Mouse (Mus musculus) CH12.LX (cell line): ENCODE results near the gene Muc4. TPM values are rescaled to one million over a fixed set of nuclear protein-coding genes. Genes with fewer than 3 reads are reported as not detected.

ENCODE experiments used
- DNase-seq: peaks from one replicate; pipeline ENCODE4 v3.0.0-alpha.2; 2013; ENCODE audit errors: extremely low read depth
- H3K27ac ChIP-seq: 2 replicates; pipeline ENCODE4 v1.5.1; 2012; ENCODE audit warnings: low read depth, mild to moderate bottlenecking, control low read depth, moderate library complexity; ENCODE audit not compliant: insufficient read depth
- H3K27me3 ChIP-seq: replicated peaks from 2 replicates; pipeline ENCODE3; 2012; ENCODE audit warnings: inconsistent platforms
- H3K36me3 ChIP-seq, 2 experiments: replicated peaks in 1 of 2; 2 replicates each; pipeline versions ENCODE3 to v1.6.1; 2012; ENCODE audit warnings: inconsistent platforms in 1 of 2, low read length in 1 of 2, mild to moderate bottlenecking in 1 of 2, mixed read lengths in 1 of 2, moderate library complexity in 1 of 2; ENCODE audit not compliant: control insufficient read depth in 1 of 2, insufficient read depth in 1 of 2
- H3K4me1 ChIP-seq, 2 experiments: 2 replicates each; pipeline ENCODE4 v1.6.1; 2012; ENCODE audit warnings: inconsistent platforms in 1 of 2, moderate library complexity in 1 of 2; ENCODE audit not compliant: insufficient read depth in 2 of 2, control insufficient read depth in 1 of 2
- H3K4me2 ChIP-seq: 2 replicates; pipeline ENCODE4 v1.6.1; 2012; ENCODE audit warnings: low read depth, mild to moderate bottlenecking, control low read depth; ENCODE audit not compliant: poor library complexity, insufficient read depth, severe bottlenecking
- H3K4me3 ChIP-seq, 3 experiments: fragments of 150-350 bp in 1 of 3; sonication (generic) in 1 of 3; replicated peaks in 1 of 3; 2 replicates each; pipeline versions ENCODE3 to v1.5.1; 2011 to 2012; ENCODE audit warnings: low read depth in 2 of 3, low read length in 2 of 3, mild to moderate bottlenecking in 2 of 3, moderate library complexity in 2 of 3, control low read depth in 1 of 3, improper control_type of control experiment in 1 of 3, inconsistent platforms in 1 of 3, mixed read lengths in 1 of 3; ENCODE audit not compliant: poor library complexity in 1 of 3
- H3K79me2 ChIP-seq: replicated peaks from 2 replicates; pipeline ENCODE4 v1.6.1; 2012; ENCODE audit warnings: mild to moderate bottlenecking, moderate library complexity; ENCODE audit not compliant: control insufficient read depth, poor library complexity, insufficient read depth, severe bottlenecking; ENCODE audit errors: extremely low read depth
- H3K9ac ChIP-seq: 2 replicates; pipeline ENCODE4 v1.6.1; 2012; ENCODE audit warnings: low read depth, mild to moderate bottlenecking, control low read depth, moderate library complexity; ENCODE audit not compliant: insufficient read depth
- H3K9me3 ChIP-seq: replicated peaks from 2 replicates; pipeline ENCODE3; 2012; ENCODE audit warnings: low read length, inconsistent platforms, mixed read lengths
- BHLHE40 ChIP-seq: IDR thresholded peaks from 2 replicates; pipeline ENCODE4 v1.6.1; 2011; ENCODE audit warnings: mild to moderate bottlenecking, low read depth, low read length, improper control_type of control experiment
- CHD1 ChIP-seq: IDR thresholded peaks from 2 replicates; pipeline ENCODE4 v1.6.1; 2012; ENCODE audit warnings: low read depth, low read length, improper control_type of control experiment, inconsistent platforms
- CHD2 ChIP-seq: IDR thresholded peaks from 2 replicates; pipeline ENCODE4 v1.6.1; 2011; ENCODE audit warnings: low read length, improper control_type of control experiment
- ELF1 ChIP-seq: IDR thresholded peaks from 2 replicates; pipeline ENCODE4 v1.6.1; 2014; ENCODE audit warnings: low read depth, mild to moderate bottlenecking, inconsistent platforms, low read length, improper control_type of control experiment
- EP300 ChIP-seq: IDR thresholded peaks from 2 replicates; pipeline ENCODE4 v1.6.1; 2011; ENCODE audit warnings: low read length, improper control_type of control experiment
- HCFC1 ChIP-seq: IDR thresholded peaks from 2 replicates; pipeline ENCODE4 v1.6.1; 2012; ENCODE audit warnings: low read depth, mild to moderate bottlenecking, inconsistent platforms, low read length, improper control_type of control experiment
- JUN ChIP-seq: IDR thresholded peaks from 2 replicates; pipeline ENCODE4 v1.6.1; 2011; ENCODE audit warnings: low read depth, mild to moderate bottlenecking, low read length, improper control_type of control experiment, moderate library complexity; ENCODE audit not compliant: insufficient read depth
- KAT2A ChIP-seq: IDR thresholded peaks from 2 replicates; pipeline ENCODE4 v1.6.1; 2012; ENCODE audit warnings: low read length, improper control_type of control experiment, inconsistent platforms; ENCODE audit not compliant: insufficient replicate concordance
- MAX ChIP-seq: IDR thresholded peaks from 2 replicates; pipeline ENCODE4 v1.6.1; 2011; ENCODE audit warnings: low read length, improper control_type of control experiment
- MAZ ChIP-seq: IDR thresholded peaks from 2 replicates; pipeline ENCODE4 v1.6.1; 2012; ENCODE audit warnings: low read depth, mild to moderate bottlenecking, inconsistent platforms, low read length, improper control_type of control experiment, moderate library complexity
- MEF2A ChIP-seq: IDR thresholded peaks from 2 replicates; pipeline ENCODE4 v1.6.1; 2014; ENCODE audit warnings: low read depth, mild to moderate bottlenecking, inconsistent platforms, low read length, improper control_type of control experiment, borderline replicate concordance
- MXI1 ChIP-seq: IDR thresholded peaks from 2 replicates; pipeline ENCODE4 v1.6.1; 2011; ENCODE audit warnings: mild to moderate bottlenecking, low read depth, low read length, improper control_type of control experiment
- MYC ChIP-seq: IDR thresholded peaks from 2 replicates; pipeline ENCODE4 v1.6.1; 2011; ENCODE audit warnings: low read depth, mild to moderate bottlenecking, improper control_type of control experiment, low read length
- NELFE ChIP-seq: IDR thresholded peaks from 2 replicates; pipeline ENCODE4 v1.6.1; 2011; ENCODE audit warnings: low read depth, low read length, improper control_type of control experiment
- PAX5 ChIP-seq: IDR thresholded peaks from 2 replicates; pipeline ENCODE4 v1.6.1; 2012; ENCODE audit warnings: low read length, inconsistent platforms, mixed read lengths
- POLR2AphosphoS2 ChIP-seq: IDR thresholded peaks from 2 replicates; pipeline ENCODE4 v1.6.1; 2011; ENCODE audit warnings: low read depth, low read length, improper control_type of control experiment
- RCOR1 ChIP-seq: conservative IDR thresholded peaks from 2 replicates; pipeline ENCODE4 v1.6.1; 2012; ENCODE audit warnings: low read depth, mild to moderate bottlenecking, inconsistent platforms, low read length, improper control_type of control experiment
- SIN3A ChIP-seq: IDR thresholded peaks from 2 replicates; pipeline ENCODE4 v1.6.1; 2012; ENCODE audit warnings: low read length, improper control_type of control experiment, inconsistent platforms
- TBP ChIP-seq: conservative IDR thresholded peaks from 2 replicates; pipeline ENCODE4 v1.6.1; 2011; ENCODE audit warnings: low read depth, low read length, improper control_type of control experiment
- UBTF ChIP-seq: IDR thresholded peaks from 2 replicates; pipeline ENCODE4 v1.6.1; 2012; ENCODE audit warnings: low read depth, mild to moderate bottlenecking, inconsistent platforms, low read length, improper control_type of control experiment, moderate library complexity
- USF1 ChIP-seq: IDR thresholded peaks from 2 replicates; pipeline ENCODE4 v1.6.1; 2014; ENCODE audit warnings: low read depth, mild to moderate bottlenecking, inconsistent platforms, low read length, improper control_type of control experiment
- ZC3H11A ChIP-seq: IDR thresholded peaks from 2 replicates; pipeline ENCODE4 v1.6.1; 2012; ENCODE audit warnings: low read depth, mild to moderate bottlenecking, inconsistent platforms, low read length, improper control_type of control experiment
- ZKSCAN1 ChIP-seq: IDR thresholded peaks from 2 replicates; pipeline ENCODE4 v1.6.1; 2012; ENCODE audit warnings: low read depth, inconsistent platforms, low read length, improper control_type of control experiment, borderline replicate concordance
- ZMIZ1 ChIP-seq: IDR thresholded peaks from 2 replicates; pipeline ENCODE4 v1.6.1; 2012; ENCODE audit warnings: low read depth, mild to moderate bottlenecking, inconsistent platforms, low read length, improper control_type of control experiment
- dilution Hi-C: fragments of 300-500 bp; cut with MboI; formaldehyde crosslinking; loops from 2 replicates; pipeline ENCODE4 v1.14.3; 2020; ENCODE audit warnings: low sequenced_read_pairs; ENCODE audit not compliant: extremely low pct_unique_long_range_greater_than_20kb, extremely low pct_ligation_motif_present
- in situ Hi-C: fragments of 300-500 bp; cut with MboI; formaldehyde crosslinking; loops from 3 replicates; pipeline ENCODE4 v1.14.3; 2019; ENCODE audit warnings: low sequenced_read_pairs, low pct_ligation_motif_present, low pct_unique_long_range_greater_than_20kb, mixed read lengths
- polyA plus RNA-seq: library from polyadenylated mRNA; unstranded; fragments of >175 nt; gene quantifications from 2 replicates; pipeline ENCODE4 v1.2.1, GENCODE M21; 2012; ENCODE audit warnings: low read depth; ENCODE audit not compliant: insufficient read length
- total RNA-seq, 2 experiments: library from RNA; depleted of rRNA; stranded (reverse); fragments of 300-350 nt in 1 of 2; fragments of >200 nt in 1 of 2; gene quantifications; 2 replicates each; pipeline ENCODE4 v1.2.3; 2012 to 2014

Muc4 gene
- total RNA-seq (2012; rRNA removed), result 0.21 and 0.51 TPM in 2 replicates
- total RNA-seq (2014; rRNA removed), result 0.09 TPM in 1 of 2 replicates, not detected in the other
- 0.34 and 0.44 TPM in 2 replicates for polyA plus RNA-seq

DNA sequence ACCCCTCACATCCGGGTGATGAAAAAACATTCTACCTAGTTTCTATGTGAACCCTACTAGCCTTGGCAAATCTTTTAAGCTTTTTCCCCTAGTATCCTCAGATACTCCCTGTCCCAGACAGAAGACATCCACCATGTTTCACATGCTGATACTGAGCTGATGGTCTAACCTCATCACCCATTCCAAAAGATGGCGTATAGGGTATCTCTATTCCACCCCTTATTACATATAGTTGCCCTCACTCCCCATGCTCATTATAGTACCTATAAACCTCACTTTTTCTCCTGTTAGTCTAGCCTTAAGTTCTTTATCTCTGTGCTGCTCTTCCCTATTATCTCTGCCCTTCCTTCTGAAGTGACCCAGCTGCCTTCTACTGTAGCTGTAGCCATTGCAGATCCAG is at the start of gene Muc4:
Gene Muc4 (plus strand): TSS at position 301 of the 400 bp plus-strand sequence.
- Histone ChIP-seq H3K9ac (no peak within 1 kb of the TSS), H3K4me1 (peaks cover 28 to 52% of the 10 kb centered on the region in 2 experiments), H3K4me3 (no peak within 1 kb of the TSS), H3K4me2 (no peak within 1 kb of the TSS), H3K9me3 (peaks cover 3% of the 10 kb centered on the region)
- in situ Hi-C loops, result no loop called here
- DNase-seq, result no peak
- TF ChIP-seq HCFC1 (no peak), CHD2 (no peak), ELF1 (no peak), RCOR1 (no peak), BHLHE40 (no peak), JUN (no peak), EP300 (no peak), MAX (no peak), ZC3H11A (no peak), MEF2A (no peak), SIN3A (no peak), TBP (no peak), PAX5 (no peak), MYC (no peak), UBTF (no peak), MXI1 (no peak), ZMIZ1 (no peak), POLR2AphosphoS2 (no peak)
- TF ChIP-seq, all 38 proteins: peak for 0
- no peak within 1 kb of the TSS for H3K27ac ChIP-seq
- no peaks in the 10 kb centered on the region for H3K27me3 ChIP-seq
- no peaks in the 10 kb centered on the region for H3K79me2 ChIP-seq
- no peaks in the 10 kb centered on the region for H3K36me3 ChIP-seq
- dilution Hi-C loops, result no loop called here

DNA sequence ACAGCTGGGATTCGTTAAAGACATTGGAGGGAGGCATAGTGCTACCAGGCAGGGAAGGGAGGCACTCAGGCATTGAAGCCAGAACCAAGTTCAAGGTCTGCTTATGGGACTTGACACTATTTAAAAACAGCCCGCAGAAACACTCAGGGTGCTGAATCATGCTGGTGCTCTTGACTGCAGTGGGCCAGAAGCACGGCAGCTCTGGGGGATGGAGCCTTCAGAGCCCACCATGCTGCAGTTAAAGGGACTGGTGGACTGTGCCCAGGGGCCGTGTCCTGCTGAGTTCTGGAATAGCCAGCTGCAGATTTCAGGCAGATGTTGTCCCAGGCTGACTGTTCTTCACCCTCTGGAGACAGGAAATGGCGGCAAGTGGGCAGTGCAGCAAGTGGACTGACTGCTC is 49.7 kb upstream of the Muc4 start:
- H3K27me3 ChIP-seq, result no peaks in the 10 kb centered on the region
- peaks cover 6 to 28% of the 10 kb centered on the region in 2 experiments for H3K4me1 ChIP-seq
- H3K4me2 ChIP-seq, result no peak overlapping the region
- peaks cover 9 to 25% of the 10 kb centered on the region in 2 experiments for H3K36me3 ChIP-seq
- no peak for DNase-seq
- TF ChIP-seq ZC3H11A (no peak), MAX (no peak), SIN3A (no peak), KAT2A (no peak), USF1 (no peak), TBP (no peak), MEF2A (no peak), MXI1 (no peak), NELFE (no peak), MAZ (no peak), ZKSCAN1 (no peak), CHD1 (no peak)
- H3K9me3 ChIP-seq, result no peaks in the 10 kb centered on the region
- H3K79me2 ChIP-seq, result no peaks in the 10 kb centered on the region
- in situ Hi-C loops (loop anchor here (5.0 kb wide), 1 partner anchor 34 kb away; no protein-coding TSS in a partner anchor), dilution Hi-C loops (no loop called here)
- H3K4me3 ChIP-seq, result no peak overlapping the region
- no peak overlapping the region for H3K27ac ChIP-seq
- H3K9ac ChIP-seq, result no peak overlapping the region
